Mouse (Mus musculus): ENCODE results near the gene Gm49416.
"Not testable (repeated sequence)": the region's sequence is repeated elsewhere in the genome, so short reads cannot be mapped to it uniquely, and the experiment has no call there.

The Gm49416 gene

GRCm38 (mm10) chr19:8880311-8881033, 8.3 kb upstream of the Gm49416 start, which contains the start of gene Uqcc3:
Uqcc3 (minus strand) TSS chr19:8880923.
- peak; percentile 86 for DNase-seq

GRCm38 (mm10) chr19:8881034-8881392, 7.7 kb upstream of the Gm49416 start:
- no peak for DNase-seq

- DNase-seq, result no peak
Observed at GRCm38 (mm10) chr19:8883616-8884015, 5.1 kb upstream of the Gm49416 start, which contains the start of the genes Lbhd1 and Gm49403. Lbhd1 (plus strand) TSS chr19:8883732. Gm49403 (plus strand) TSS chr19:8883930.

- no peak for DNase-seq
Observed at GRCm38 (mm10) chr19:8886916-8887584, 1.7 kb upstream of the Gm49416 start.

DNA sequence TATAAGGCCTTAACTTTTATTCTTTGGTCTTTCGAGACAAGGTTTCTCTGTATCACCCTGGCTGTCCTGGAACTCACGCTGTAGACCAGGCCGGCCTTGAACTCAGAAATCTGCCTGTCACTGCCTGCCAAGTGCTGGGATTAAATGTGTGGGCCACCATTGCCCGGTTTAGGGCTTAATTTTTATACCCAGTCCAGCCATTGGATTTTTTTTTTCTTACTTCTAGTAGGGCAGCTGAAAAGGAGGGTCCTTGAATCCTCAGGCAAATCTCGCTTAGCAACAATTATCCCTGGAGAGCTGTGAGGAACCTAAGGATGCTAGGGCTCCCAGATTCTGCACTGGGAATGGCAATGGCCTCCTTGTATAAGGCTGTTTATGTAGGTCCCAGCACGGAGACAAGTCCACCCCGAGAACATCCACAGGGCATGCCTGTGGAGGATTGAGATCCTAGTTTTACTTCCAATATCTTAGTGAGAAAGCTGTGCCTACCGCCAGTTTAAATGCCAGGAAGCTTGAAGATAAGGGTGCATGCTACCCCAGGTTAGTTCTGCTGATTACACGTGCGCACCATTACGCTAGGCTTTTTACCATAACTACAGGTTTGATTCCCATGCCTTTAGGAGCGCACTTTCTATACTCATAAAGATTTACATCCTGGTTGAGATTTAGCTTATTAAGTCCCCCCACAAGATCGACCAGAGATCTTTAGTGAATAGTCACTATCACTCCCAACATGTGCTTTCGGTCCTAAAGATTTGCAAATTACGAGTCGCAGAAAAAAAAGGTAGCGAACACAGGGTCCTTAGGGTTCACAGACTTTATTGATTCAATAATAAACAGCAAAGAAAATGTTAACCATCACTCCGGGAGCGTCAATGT, 902 bp upstream of the Gm49416 start:
- DNase-seq, result no peak

GRCm38 (mm10) chr19:8892829-8893766, 4.4 kb downstream of the Gm49416 start, which contains the start of gene Ints5:
Ints5 (plus strand) TSS chr19:8893005.
- peak; percentile 82 for DNase-seq

GRCm38 (mm10) chr19:8895397-8895960, 6.8 kb downstream of the Gm49416 start:
- DNase-seq, result no peak

GRCm38 (mm10) chr19:8896231-8896630, 7.5 kb downstream of the Gm49416 start:
- not testable (repeated sequence) for DNase-seq

- peak; percentile 46 for DNase-seq
Observed at GRCm38 (mm10) chr19:8897211-8897864, 8.6 kb downstream of the Gm49416 start.

GRCm38 (mm10) chr19:8897865-8898495, 9.3 kb downstream of the Gm49416 start, which contains the start of gene Ganab:
Ganab (plus strand) TSS chr19:8898071.
- DNase-seq, result peak; percentile 93

GRCm38 (mm10) chr19:8898576-8898975, 9.8 kb downstream of the Gm49416 start:
- no peak for DNase-seq

DNA sequence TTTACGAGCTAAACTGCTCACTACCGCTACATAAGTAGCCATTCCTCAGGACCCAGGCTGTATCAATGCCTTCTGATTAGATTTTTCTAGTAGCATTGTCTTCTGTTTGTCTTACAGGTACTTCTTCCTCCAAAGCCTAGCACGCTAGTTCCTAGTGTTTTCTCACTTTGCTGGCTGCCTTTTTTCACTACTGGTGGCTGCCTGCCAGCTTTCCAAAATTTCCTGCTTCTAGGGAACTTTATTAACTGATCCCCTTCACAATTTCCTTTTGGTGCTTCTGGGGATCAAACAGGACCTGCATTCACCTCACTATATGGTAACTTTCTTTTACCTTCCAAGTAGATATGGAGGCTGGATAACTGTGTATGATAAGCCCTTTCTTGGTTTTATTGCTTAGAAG, 10.4 kb downstream of the Gm49416 start:
- DNase-seq, result no peak

GRCm38 (mm10) chr19:8903412-8903811, 14.7 kb downstream of the Gm49416 start:
- DNase-seq, result no peak

- no peak for DNase-seq
Observed at GRCm38 (mm10) chr19:8908531-8908930, 19.8 kb downstream of the Gm49416 start.

DNA sequence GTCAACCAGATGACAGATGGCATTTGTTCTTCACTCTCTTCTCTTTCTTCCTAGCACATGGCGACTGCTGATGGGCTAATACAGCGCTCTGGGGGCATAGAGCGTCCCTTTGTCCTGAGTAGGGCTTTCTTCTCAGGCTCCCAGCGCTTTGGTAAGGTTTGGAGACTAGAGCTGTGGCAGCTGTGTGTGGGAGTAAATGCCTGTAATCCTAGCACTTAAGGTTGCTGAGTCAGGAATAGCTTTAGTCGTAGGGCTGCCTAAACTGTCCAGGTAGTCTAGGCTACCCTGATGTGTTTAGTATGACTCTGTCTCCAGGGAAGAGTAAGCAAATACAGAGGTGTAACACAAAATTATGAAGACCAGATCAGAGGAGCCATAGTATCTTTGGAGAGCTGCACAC, 23.1 kb downstream of the Gm49416 start:
- no peak for DNase-seq

DNA sequence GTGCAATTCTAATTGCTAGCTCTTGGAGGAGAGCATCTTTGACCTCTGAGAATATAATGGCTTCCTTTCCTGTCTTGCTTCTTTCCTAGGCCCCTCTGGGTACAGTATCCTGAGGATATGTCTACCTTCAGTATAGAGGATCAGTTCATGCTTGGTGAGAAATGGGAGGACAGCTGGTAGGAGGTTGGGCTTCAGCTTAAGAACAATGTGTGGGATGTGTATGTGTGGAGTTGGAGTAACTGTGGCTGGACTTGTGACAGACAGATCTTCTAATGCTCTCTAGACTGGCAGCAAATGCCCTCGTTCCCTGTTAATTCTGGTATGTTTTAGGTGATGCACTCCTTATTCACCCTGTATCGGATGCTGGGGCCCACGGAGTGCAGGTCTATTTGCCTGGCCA, 25.5 kb downstream of the Gm49416 start:
- DNase-seq, result no peak

DNA sequence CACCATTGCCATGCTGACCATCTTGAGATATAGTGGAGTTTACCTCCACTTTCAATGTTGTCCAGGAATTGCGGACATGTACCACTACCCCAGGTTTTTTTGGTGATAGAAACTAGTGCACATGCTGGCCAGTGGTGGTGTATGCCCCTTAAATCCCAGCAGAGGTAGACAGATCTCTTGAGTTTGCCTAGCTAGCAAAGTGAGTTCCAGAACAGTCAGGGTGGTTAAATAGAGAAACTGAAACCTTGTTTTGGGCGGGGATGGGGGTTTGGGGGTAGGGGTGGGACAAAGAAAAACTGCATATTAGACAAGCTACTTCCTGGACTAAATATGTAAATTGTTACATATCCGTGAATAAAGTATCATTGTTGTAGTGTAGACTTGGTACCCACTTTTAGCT, 30.3 kb downstream of the Gm49416 start:
- DNase-seq, result no peak

GRCm38 (mm10) chr19:8919684-8920072, 31.0 kb downstream of the Gm49416 start:
- no peak for DNase-seq

DNA sequence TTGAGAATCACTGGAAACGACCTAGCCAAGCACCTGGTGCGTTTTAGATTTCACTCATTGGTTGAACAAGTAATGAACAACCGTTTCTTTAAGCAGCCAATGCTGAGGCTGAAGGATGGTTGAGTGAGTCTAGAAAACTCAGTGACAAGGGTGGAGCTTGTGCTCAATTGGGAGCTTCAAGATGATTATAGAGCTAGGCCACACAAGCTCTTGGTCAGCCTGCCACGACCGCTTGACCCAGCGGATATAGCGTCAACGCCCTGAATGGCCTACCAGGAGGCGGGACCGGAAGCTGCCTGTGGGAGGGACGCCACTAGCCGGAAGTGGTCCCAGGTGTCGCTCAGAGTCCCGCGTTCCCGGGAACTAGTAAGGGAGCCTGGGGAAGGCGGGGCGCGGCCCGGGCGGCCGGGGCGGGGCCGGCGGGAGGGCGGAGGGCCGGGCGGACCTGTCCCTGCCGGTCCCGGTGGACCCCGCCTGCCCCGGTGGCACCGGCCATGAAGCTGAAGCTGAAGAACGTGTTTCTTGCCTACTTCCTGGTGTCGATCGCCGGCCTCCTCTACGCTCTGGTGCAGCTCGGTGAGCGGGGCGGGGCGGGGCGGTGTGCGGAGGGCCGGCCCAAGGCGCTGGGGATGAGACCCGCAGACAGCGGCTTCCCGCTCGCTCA, 31.5 kb downstream of the Gm49416 start, which contains the start of gene B3gat3:
TSS of gene B3gat3 (plus strand) at position 302 of the 664 bp plus-strand sequence.
- DNase-seq, result peak; percentile 94

DNA sequence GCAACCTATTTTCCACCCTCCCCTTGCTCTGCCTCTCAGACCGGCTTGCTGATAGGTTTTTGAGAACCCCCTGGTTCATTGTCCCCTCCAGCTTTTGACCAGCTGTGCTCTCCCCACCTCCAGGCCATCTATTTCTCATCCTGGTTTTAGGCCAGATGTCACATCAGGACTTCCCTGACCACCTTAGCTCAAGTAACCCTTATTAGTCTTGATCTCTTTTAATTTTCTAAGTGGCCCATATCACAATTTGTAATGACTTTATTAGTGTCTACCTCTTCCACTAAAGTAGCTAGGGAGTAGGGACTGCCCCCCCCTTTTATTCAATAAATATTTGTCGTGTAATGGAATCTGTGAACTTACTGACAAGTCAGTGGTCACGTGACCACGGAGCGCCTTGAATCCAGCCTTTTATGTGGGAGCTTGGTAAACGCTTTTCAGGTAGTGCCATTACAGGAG, 32.1 kb downstream of the Gm49416 start:
- no peak for DNase-seq
